Comparison of ENCODE assay signal across 8 mouse cellular contexts in the genomic region with DNA sequence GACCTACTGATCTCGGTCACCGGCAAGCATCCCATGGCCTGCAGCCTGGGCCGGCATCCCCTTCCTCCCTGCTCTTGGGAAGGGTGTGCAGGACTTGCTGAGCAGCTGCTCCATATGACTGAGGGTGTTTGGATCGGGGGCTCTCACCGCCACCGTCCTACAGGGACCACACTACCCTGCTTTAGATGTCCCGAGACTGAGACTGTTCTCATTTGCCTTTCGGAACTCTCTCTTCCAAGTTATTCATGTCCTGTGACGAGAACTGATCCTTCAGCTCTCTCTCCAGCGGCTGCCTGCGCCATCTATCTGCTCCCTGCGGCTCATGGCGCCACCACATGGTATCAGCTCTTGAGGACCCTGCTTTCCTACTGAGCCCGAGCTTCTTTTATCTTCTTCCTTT. TPM values are rescaled to one million over a fixed set of nuclear protein-coding genes. Genes with fewer than 3 reads are reported as not detected.
DNase-seq lines count a peak whose midpoint lies in the region; ATAC-seq lines count a peak whose summit lies in the region.

No protein-coding gene starts in this region.

- 17% methylated on average over 14 of the region's 14 CpGs for WGBS in hindbrain, embryonic 10.5 days

- peak overlapping the region; percentile 42 for H3K4me3 ChIP-seq in hindbrain, embryonic 10.5 days

- no peak for ATAC-seq in activated CD4-positive, CD25-positive, alpha-beta regulatory T cell, adult 4 months

- peak; percentile 60 for DNase-seq in NIH3T3 (ENCODE audit: low read depth)
- peak; percentile 26 for DNase-seq in cerebellum, adult 9-11 months
- DNase-seq in frontal cortex, postnatal 14 days (ENCODE audit: low spot score in 2 of 2): peak; percentile 36 to 60
- DNase-seq in hindbrain, embryonic 10.5 days (ENCODE audit: low spot score): peak; percentile 67
- peak; percentile 56 to 79 for DNase-seq in layer of hippocampus, adult 8-10 months (ENCODE audit: low spot score in 2 of 2)
- DNase-seq in lung, adult 18-20 months: peak; percentile 45 to 67
- DNase-seq in retina, postnatal 7 days (ENCODE audit: low read depth, low spot score): peak; percentile 30

- H3K4me1 ChIP-seq in hindbrain, embryonic 10.5 days (replicated peaks): peaks cover 11% of the 10 kb centered on the region

- H3K27me3 ChIP-seq in hindbrain, embryonic 10.5 days (ENCODE audit: insufficient read depth, poor library complexity, severe bottlenecking): peaks cover 7% of the 10 kb centered on the region; the same call in 1 of the 2 replicates

- no peaks in the 10 kb centered on the region for H3K9me3 ChIP-seq in hindbrain, embryonic 10.5 days

- H3K36me3 ChIP-seq in hindbrain, embryonic 10.5 days: no peaks in the 10 kb centered on the region

- peak overlapping the region; percentile 56; the same call in 1 of the 2 replicates for H3K27ac ChIP-seq in hindbrain, embryonic 10.5 days

RNA-seq across cellular contexts. Expression of a gene that starts 33.0 kb away (rescaled TPM):
- polyA plus RNA-seq in hindbrain, embryonic 10.5 days (2016; fragmentation: Nextera tagmentation; extraction: Ambion mirVana): 18.0 and 41.8 TPM in 2 replicates
- total RNA-seq in layer of hippocampus, adult 8-10 months (2022): 100 to 1,000 TPM; 167 to 280 (median 203) TPM
- polyA plus RNA-seq in activated CD4-positive, CD25-positive, alpha-beta regulatory T cell, adult 4 months (2017; shearing (Covaris generic)): not detected

Comparison
In these comparisons a context has a peak if more than half of its experiments do, and no peak if none do; other contexts are left out.
1. RNA of a gene that starts 33.0 kb away (polyA plus RNA-seq): 18.0 to 41.8 TPM in hindbrain, embryonic 10.5 days; not detected in activated CD4-positive, CD25-positive, alpha-beta regulatory T cell, adult 4 months; every median in the first group is over 10 times any median in the second.
2. Peak in every context shown above with its lines, with median percentiles within 50 percentile points of each other: DNase-seq.